Mouse (Mus musculus) layer of hippocampus, adult 11-12 months (tissue): ENCODE measurements at regions not wholly inside any gene's neighbourhood (a gene's known extent, or its start where the extent isn't known, plus 50 kb on each side); places are given as distances from the start of the nearest gene placed in this dataset.

Experiments used
- DNase-seq: peaks from one replicate; pipeline ENCODE4 v3.0.0; 2022; ENCODE audit warnings: low spot score

GRCm38 (mm10) chr9:81791051-81791450 lies 72.4 kb upstream of the Mei4 start:
- DNase-seq = peak; percentile 19
